Mouse (Mus musculus) liver, embryonic 15.5 days (tissue): Measurements from ENCODE around the gene Med29. TPM values are rescaled to one million over a fixed set of nuclear protein-coding genes. Genes with fewer than 3 reads are reported as not detected.
"Not testable (repeated sequence)": the region's sequence is repeated elsewhere in the genome, so short reads cannot be mapped to it uniquely, and the experiment has no call there.

Experiments
- ATAC-seq: fragments of 200-750 bp; cut with Nextera tagmentation; 2 replicates; pipeline ENCODE4 v1.8.0; 2017; ENCODE audit warnings: moderate number of reproducible peaks, mild to moderate bottlenecking, moderate library complexity; ENCODE audit not compliant: insufficient read depth
- H3K27ac ChIP-seq: fragments of 300-500 bp; sonication (generic); replicated peaks from 2 replicates; pipeline ENCODE4 v1.5.1; 2015; ENCODE audit warnings: mild to moderate bottlenecking, inconsistent platforms
- H3K27me3 ChIP-seq: fragments of 300-500 bp; sonication (generic); 2 replicates; pipeline ENCODE4 v1.6.1; 2015; ENCODE audit warnings: mild to moderate bottlenecking, inconsistent platforms
- H3K36me3 ChIP-seq: fragments of 300-500 bp; sonication (generic); replicated peaks from 2 replicates; pipeline ENCODE4 v1.6.1; 2015; ENCODE audit warnings: moderate library complexity, mild to moderate bottlenecking, inconsistent platforms
- H3K4me1 ChIP-seq: fragments of 300-500 bp; sonication (generic); replicated peaks from 2 replicates; pipeline ENCODE4 v1.6.1; 2015; ENCODE audit warnings: inconsistent platforms
- H3K4me2 ChIP-seq: fragments of 300-500 bp; sonication (generic); 2 replicates; pipeline ENCODE4 v1.6.1; 2015; ENCODE audit warnings: moderate library complexity, mild to moderate bottlenecking, inconsistent platforms
- H3K4me3 ChIP-seq: fragments of 300-500 bp; sonication (generic); replicated peaks from 2 replicates; pipeline ENCODE4 v1.5.1; 2015; ENCODE audit warnings: mild to moderate bottlenecking, inconsistent platforms
- H3K9ac ChIP-seq: fragments of 300-500 bp; sonication (generic); 2 replicates; pipeline ENCODE4 v1.6.1; 2015; ENCODE audit warnings: moderate library complexity, mild to moderate bottlenecking, inconsistent platforms
- H3K9me3 ChIP-seq: fragments of 300-500 bp; sonication (generic); replicated peaks from 2 replicates; pipeline ENCODE4 v1.6.1; 2016; ENCODE audit warnings: inconsistent platforms
- WGBS: fragments of 180-500 bp; shearing (Covaris S2); methylation state at CpG from one replicate; pipeline ENCODE4 v1.1.7; 2015; ENCODE audit warnings: mixed read lengths; ENCODE audit not compliant: insufficient replicate concordance; 5-methylcytosine and 5-hydroxymethylcytosine counted together
- polyA plus RNA-seq: library from polyadenylated mRNA; unstranded; fragments of >200 nt; fragmentation: Nextera tagmentation; extraction: Ambion mirVana; gene quantifications from 2 replicates; pipeline ENCODE4 v1.2.1, GENCODE M21; 2015

Med29 gene
- polyA plus RNA-seq, 1 experiment from 2014 or later, result 23.9 TPM

GRCm38 (mm10) chr7:28395425-28395824 is 2.9 kb upstream of the Med29 start:
- peaks cover 54% of the 10 kb centered on the region for H3K36me3 ChIP-seq
- peaks cover 31% of the 10 kb centered on the region for H3K4me1 ChIP-seq
- H3K27me3 ChIP-seq, result no peaks in the 10 kb centered on the region
- H3K27ac ChIP-seq, result no peak overlapping the region
- WGBS, result 89% methylated on average over 4 of the region's 4 CpGs
- no peak overlapping the region for H3K4me3 ChIP-seq
- H3K4me2 ChIP-seq, result no peak overlapping the region
- ATAC-seq, result no peak
- no peak overlapping the region for H3K9ac ChIP-seq
- H3K9me3 ChIP-seq, result no peaks in the 10 kb centered on the region

- H3K36me3 ChIP-seq, result peaks cover 57% of the 10 kb centered on the region
Measured at GRCm38 (mm10) chr7:28393272-28393951, 904 bp upstream of the Med29 start.

GRCm38 (mm10) chr7:28390331-28390730 is 2.2 kb downstream of the Med29 start:
- Histone ChIP-seq H3K27ac (no peak overlapping the region), H3K4me1 (peaks cover 50% of the 10 kb centered on the region), H3K9me3 (no peaks in the 10 kb centered on the region), H3K27me3 (no peaks in the 10 kb centered on the region), H3K4me2 (no peak overlapping the region), H3K36me3 (peaks cover 49% of the 10 kb centered on the region), H3K9ac (no peak overlapping the region), H3K4me3 (no peak overlapping the region)
- no peak for ATAC-seq
- WGBS, result 74% methylated on average over 3 of the region's 3 CpGs

More at GRCm38 (mm10) chr7:28393272-28393951, 904 bp upstream of the Med29 start:
- Histone ChIP-seq H3K4me3 (peak overlapping the region; percentile 94), H3K27ac (peak overlapping the region; percentile 84), H3K27me3 (no peaks in the 10 kb centered on the region), H3K9me3 (no peaks in the 10 kb centered on the region), H3K4me2 (peak overlapping the region; percentile 98), H3K9ac (peak overlapping the region; percentile 87), H3K4me1 (peaks cover 32% of the 10 kb centered on the region)
- 6% methylated on average over 22 of the region's 22 CpGs for WGBS
- no peak for ATAC-seq

GRCm38 (mm10) chr7:28387384-28387783 is 5.1 kb downstream of the Med29 start:
- H3K36me3 ChIP-seq, result peaks cover 45% of the 10 kb centered on the region
- H3K27me3 ChIP-seq, H3K9me3 ChIP-seq, H3K9ac ChIP-seq, H3K4me2 ChIP-seq, ATAC-seq, H3K27ac ChIP-seq, H3K4me3 ChIP-seq: not testable (repeated sequence)
- H3K4me1 ChIP-seq, result peaks cover 62% of the 10 kb centered on the region
- 62% methylated on average over 7 of the region's 7 CpGs for WGBS

GRCm38 (mm10) chr7:28386877-28387276 is 5.6 kb downstream of the Med29 start:
- Histone ChIP-seq H3K4me1 (peaks cover 64% of the 10 kb centered on the region), H3K36me3 (peaks cover 45% of the 10 kb centered on the region)
- WGBS, result 60% methylated on average over 6 of the region's 6 CpGs
- not testable (repeated sequence) for H3K4me3 ChIP-seq, ATAC-seq, H3K9me3 ChIP-seq, H3K4me2 ChIP-seq, H3K27me3 ChIP-seq, H3K9ac ChIP-seq, H3K27ac ChIP-seq

GRCm38 (mm10) chr7:28386462-28386861 is 6.0 kb downstream of the Med29 start:
- Histone ChIP-seq H3K9ac (no peak overlapping the region), H3K27me3 (no peaks in the 10 kb centered on the region), H3K4me1 (peaks cover 64% of the 10 kb centered on the region), H3K9me3 (no peaks in the 10 kb centered on the region), H3K27ac (peak overlapping the region; percentile 62), H3K4me2 (no peak overlapping the region), H3K4me3 (no peak overlapping the region), H3K36me3 (peaks cover 45% of the 10 kb centered on the region)
- WGBS, result 1% methylated on average over 4 of the region's 4 CpGs
- ATAC-seq, result peak; percentile 19

GRCm38 (mm10) chr7:28386007-28386406 is 6.5 kb downstream of the Med29 start:
- no peaks in the 10 kb centered on the region for H3K9me3 ChIP-seq
- H3K36me3 ChIP-seq, result peaks cover 45% of the 10 kb centered on the region
- H3K4me3 ChIP-seq, result no peak overlapping the region
- ATAC-seq, result no peak
- H3K27me3 ChIP-seq, result no peaks in the 10 kb centered on the region
- WGBS, result 41% methylated on average over 7 of the region's 7 CpGs
- no peak overlapping the region for H3K9ac ChIP-seq
- peaks cover 64% of the 10 kb centered on the region for H3K4me1 ChIP-seq
- H3K27ac ChIP-seq, result peak overlapping the region; percentile 62
- no peak overlapping the region for H3K4me2 ChIP-seq

- WGBS, result 77% methylated on average over 9 of the region's 9 CpGs
- no peak overlapping the region for H3K9ac ChIP-seq
- H3K36me3 ChIP-seq, result peaks cover 38% of the 10 kb centered on the region
- H3K4me1 ChIP-seq, result peaks cover 69% of the 10 kb centered on the region
- no peak for ATAC-seq
- no peak overlapping the region for H3K4me2 ChIP-seq
- no peaks in the 10 kb centered on the region for H3K27me3 ChIP-seq
- H3K27ac ChIP-seq, result peak overlapping the region; percentile 62
- no peaks in the 10 kb centered on the region for H3K9me3 ChIP-seq
- H3K4me3 ChIP-seq, result no peak overlapping the region
Measured at GRCm38 (mm10) chr7:28385196-28385595, 7.3 kb downstream of the Med29 start.

- no peak overlapping the region for H3K9ac ChIP-seq
- no peaks in the 10 kb centered on the region for H3K9me3 ChIP-seq
- WGBS, result 50% methylated on average over 6 of the region's 6 CpGs
- no peak overlapping the region; the same call in 1 of the 2 replicates for H3K4me2 ChIP-seq
- ATAC-seq, result no peak
- no peaks in the 10 kb centered on the region for H3K27me3 ChIP-seq
- no peak overlapping the region for H3K4me3 ChIP-seq
- H3K36me3 ChIP-seq, result peaks cover 28% of the 10 kb centered on the region
- H3K4me1 ChIP-seq, result peaks cover 80% of the 10 kb centered on the region
- H3K27ac ChIP-seq, result peak overlapping the region; percentile 94
Measured at GRCm38 (mm10) chr7:28384162-28384561, 8.3 kb downstream of the Med29 start.

- Histone ChIP-seq H3K4me2 (peak overlapping the region; percentile 95), H3K27me3 (no peaks in the 10 kb centered on the region), H3K9ac (peak overlapping the region; percentile 15; the same call in 1 of the 2 replicates), H3K9me3 (no peaks in the 10 kb centered on the region), H3K27ac (peak overlapping the region; percentile 94), H3K4me3 (no peak overlapping the region), H3K36me3 (peaks cover 22% of the 10 kb centered on the region), H3K4me1 (peaks cover 84% of the 10 kb centered on the region)
- 36% methylated on average over 4 of the region's 4 CpGs for whole genome bisulfite sequencing
- ATAC-seq, result no peak
Measured at GRCm38 (mm10) chr7:28383606-28384005, 8.9 kb downstream of the Med29 start.

- ATAC-seq, result peak; percentile 53
- H3K9ac ChIP-seq, result peak overlapping the region; percentile 48
- H3K4me1 ChIP-seq, result peaks cover 85% of the 10 kb centered on the region
- H3K36me3 ChIP-seq, result peaks cover 18% of the 10 kb centered on the region
- under 1% methylated on average over 11 of the region's 11 CpGs for WGBS
- no peaks in the 10 kb centered on the region for H3K27me3 ChIP-seq
- peak overlapping the region; percentile 57 for H3K4me3 ChIP-seq
- no peaks in the 10 kb centered on the region for H3K9me3 ChIP-seq
- H3K27ac ChIP-seq, result peak overlapping the region; percentile 94
- H3K4me2 ChIP-seq, result peak overlapping the region; percentile 95
Measured at GRCm38 (mm10) chr7:28382981-28383396, 9.5 kb downstream of the Med29 start.
